Mouse (Mus musculus): Measurements from ENCODE around the gene Ppm1a.

Ppm1a gene

DNA sequence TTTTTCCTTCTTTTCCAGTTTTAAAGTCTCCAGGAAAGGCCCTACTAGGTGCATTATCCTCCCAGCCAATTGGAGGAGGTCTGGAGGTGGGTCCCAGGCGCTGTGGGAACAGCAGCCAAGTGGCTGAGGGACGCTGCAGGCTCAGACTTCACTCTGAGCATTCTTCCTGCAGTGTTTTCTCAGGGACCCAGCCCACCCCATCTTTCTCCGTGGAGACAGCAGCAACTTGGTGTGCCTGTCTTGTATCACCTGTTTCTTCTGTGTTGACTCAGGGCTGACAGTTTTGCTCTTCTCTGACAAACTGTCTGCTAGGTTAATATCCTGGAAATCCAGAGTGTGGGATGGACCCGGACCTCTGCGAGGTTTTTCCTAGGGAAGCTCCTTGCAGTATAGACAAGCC is 68.4 kb downstream of the Ppm1a start:
- no peak for DNase-seq (ENCODE audit: low read depth, low spot score)

DNA sequence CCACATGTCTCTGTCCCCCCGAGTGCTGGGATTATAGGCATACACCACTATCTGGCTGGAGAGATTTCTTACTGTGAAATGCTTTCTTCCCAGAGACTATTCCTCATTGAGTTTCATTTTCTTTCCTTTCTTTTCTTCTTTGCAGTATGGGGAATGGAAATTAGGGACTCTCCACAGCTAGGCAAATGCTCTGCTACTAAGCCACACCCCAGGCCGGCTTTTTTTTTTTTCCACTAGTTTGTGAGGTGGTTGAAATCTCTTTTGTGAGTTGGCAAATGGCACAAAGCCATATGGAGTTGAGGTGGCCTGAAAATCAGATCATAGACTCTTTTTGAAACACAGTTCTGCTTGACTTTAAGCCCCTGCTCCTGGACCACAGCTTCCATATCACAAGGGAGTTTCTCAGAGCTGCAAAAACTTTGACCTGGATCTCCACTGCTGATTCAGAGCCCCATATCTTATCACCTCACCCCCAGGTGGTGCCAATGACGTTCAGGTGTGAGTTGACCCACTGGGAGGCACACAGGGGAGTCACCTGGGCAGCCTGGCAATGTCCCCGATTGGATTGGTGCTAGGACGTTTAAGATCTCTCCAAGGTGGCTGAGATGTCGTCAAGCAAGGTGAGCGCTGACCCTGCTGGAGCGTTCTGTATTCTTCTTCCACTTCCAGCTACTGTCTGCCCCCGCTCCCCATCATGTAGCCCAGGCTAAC is 71.7 kb downstream of the Ppm1a start:
- DNase-seq (ENCODE audit: low read depth, low spot score): no peak

DNA sequence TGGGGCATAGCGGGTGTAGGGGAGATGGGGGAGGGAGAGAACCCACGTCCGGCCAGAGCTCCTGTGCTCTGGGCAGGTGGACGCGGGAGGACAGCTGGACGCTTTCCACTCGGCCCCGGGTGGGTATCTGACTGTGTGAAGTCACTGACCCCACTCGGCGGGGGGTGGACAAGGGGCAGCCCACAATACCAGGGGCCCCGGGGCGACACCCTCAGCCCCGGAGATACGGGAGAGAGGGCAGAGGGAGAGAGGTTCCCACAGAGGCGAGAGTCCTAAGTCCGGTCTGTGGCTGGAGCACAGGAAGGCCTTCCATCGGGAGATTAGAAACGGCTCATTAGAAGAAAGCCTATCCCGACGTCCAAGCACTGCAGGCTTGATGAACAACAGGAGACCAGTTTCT is 72.5 kb downstream of the Ppm1a start:
- no peak for DNase-seq (ENCODE audit: low read depth, low spot score)

DNA sequence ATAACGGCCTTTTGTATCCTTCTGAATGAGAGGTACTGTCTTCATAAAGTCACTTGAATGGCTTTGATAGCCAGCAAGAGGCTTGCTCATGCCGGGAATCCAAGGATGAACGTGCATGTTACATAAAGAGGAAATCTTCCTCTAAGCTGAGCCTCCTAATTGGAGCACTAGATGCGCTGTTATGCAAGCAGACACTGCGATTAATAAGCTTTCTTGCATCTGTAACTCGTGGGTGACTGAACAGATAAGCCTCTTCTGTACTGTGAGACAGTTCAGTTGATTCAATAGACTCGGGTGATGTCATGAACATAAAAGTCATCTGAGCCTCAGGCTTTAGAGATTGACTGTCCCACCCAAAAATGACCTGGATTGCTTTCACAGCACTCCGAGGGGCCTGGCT is 73.1 kb downstream of the Ppm1a start:
- no peak for DNase-seq (ENCODE audit: low read depth, low spot score)

DNA sequence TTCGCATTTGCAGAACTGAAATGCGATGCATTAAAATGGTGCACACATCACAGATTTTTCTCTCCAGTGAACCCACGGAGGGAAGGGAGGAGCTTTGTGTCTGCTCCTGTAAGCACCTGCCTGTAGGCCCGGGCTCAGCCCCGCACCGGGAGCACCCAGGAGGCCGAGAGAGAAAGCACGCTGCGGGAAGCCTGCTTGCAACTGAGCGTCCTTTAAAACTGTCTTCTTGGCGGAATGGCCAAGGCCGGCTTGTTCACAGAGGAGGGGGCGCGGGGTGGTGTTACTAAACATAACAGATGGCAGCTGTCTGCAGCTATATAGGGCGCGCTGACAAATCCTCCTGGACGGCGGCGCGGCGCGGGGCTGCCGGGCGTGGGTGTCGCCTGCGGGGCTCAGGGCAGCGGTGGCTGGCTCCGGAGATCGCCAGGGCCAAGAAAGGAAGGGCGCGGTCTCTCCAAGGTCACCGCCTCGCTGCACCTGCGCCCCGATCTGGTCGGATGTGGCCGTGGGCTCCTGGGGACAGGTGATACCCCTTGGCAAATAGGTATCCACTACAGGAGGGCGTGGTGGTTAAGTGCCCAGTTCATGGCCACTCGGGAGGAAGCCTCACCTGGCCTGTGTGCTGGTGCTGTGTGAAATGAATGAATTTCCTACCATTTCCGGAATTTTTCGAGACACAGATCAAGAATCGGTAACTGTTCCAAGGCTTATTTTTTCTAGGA is 74.6 kb downstream of the Ppm1a start:
- DNase-seq (ENCODE audit: low read depth, low spot score): no peak

DNA sequence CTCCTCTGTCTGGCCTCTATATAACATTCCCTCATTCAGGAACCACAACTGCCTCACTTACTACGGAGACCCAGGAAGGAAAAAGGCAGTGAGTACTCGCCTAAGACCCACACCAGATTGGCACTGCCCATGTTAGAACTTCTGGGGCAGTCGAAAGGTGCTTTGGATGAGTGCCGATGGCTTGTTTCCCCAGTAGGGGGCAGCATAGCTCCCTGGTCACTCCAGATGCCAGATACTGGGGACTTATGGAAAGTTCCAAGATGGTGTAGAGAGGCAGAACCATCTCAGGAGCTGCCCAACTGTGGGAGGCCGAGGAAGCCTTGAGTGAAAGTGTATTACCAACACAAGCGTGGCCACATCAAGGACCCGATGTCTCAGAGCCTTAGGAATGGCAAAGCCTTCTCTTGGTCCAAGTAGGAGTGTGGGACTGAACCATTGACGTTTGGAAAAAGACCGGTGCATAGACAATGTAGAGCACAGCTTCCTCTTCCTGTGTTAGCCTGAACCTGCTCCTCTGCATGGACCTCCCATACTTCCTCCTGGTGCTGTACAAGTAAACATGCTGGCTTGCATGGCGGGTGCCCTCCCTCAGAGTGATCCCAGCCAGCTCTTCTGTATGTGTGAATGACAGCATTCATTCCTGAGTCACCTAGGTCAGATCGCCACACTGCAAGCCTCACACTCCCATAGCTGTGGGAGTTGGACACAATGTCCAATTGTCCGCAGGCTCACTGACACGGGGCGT is 77.7 kb downstream of the Ppm1a start:
- peak; percentile 29 for DNase-seq (ENCODE audit: low read depth, low spot score)

DNA sequence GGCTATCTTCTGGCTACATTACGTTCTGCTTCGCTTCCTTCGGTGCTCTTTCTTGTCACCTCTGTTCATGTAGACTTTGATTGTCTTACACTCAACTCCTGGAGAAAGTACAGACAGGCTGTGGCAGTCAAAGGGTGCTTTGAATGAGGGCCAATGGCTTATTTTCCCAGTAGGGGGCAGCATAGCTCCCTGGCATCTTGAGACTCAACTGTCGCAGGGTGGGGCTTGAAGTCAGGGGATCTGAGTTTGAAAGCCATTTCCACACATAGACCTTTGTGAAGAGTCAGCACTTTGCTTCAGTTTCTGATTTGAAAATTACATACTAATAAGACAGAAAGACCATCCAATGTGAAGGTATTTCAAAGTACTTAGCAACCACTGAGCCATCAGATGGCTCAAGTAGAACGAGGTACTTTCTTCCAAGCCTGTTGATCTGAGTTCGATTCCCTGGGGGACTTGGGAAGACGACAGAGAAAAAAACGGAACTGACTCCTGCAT is 78.3 kb downstream of the Ppm1a start:
- peak; percentile 5 for DNase-seq (ENCODE audit: low read depth, low spot score)

DNA sequence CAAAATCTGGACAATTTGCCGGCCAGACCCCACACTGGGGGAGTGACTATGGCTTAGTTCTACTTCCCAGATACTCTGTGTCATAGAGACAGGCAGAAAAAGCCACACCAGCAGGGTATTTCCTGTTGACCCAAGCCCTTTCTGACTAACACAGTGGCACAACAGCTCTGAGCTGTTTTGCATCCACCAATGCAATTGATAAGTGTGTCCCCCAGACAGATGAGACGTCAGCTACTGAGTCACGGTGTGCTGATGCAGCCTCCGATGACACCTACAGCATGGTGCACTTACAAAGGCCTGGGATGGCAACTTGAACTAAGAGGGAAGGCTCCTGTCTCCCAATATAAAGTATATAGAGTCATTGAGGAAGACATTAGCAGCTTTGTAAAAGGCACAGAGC is 80.0 kb downstream of the Ppm1a start:
- no peak for DNase-seq (ENCODE audit: low read depth, low spot score)

DNA sequence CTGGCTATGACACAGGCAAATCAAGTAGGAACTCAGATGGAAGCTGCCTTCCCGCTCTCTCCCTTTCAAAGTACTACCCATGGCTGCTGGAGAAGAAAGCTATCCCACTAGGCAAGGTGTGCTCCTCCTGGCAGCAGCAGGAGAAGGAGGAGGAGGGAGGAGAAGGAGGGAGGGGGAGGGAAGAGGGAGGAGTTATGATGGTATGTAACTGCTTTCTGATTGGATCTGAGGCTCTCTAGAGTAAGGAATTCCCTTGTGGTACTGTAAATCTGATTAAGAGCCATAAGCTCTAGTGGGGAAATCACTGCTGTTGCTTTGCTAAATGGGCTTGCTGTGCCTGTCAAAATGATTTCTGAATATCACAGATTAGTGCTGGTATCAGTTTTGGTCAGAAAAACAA is 84.2 kb downstream of the Ppm1a start:
- DNase-seq (ENCODE audit: low read depth, low spot score): no peak

DNA sequence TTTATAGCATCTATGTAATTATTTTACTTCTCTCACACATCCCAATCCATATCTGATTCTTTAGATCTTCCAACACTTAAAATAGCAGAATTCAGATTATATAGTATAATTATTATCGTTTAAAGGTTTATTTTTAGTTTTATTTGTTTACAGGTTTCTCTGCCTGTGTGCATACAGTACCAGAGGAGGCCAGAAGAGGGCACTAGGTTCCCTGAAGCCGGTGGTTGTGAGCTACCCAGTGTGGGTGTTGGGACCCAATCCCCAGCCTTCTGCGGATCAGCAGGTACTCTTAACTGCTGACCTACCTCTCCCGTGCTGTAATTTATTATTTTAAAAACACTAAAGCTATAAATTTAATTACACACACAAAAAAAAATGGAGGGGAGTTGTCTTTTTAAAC is 85.9 kb downstream of the Ppm1a start:
- DNase-seq (ENCODE audit: low read depth, low spot score): no peak

DNA sequence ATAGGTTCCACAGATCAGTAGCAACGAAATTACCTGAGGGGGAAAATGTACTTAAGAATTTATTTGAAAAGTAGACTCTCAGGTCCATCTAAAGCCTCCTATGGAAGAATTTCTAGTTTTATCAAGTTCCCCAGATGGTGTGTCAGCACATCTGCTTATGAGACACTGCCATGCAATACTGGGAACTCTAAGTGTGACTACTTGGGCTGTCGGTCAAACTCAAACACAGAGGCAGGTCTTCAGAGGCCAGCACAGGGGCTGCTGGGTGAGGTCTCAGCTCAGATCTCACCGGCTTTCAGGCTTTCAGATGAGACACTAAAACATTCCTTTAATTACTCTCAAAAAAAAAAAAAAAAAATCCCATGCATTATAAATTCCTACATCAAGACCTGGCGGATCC is 86.3 kb downstream of the Ppm1a start:
- DNase-seq (ENCODE audit: low read depth, low spot score): no peak

DNA sequence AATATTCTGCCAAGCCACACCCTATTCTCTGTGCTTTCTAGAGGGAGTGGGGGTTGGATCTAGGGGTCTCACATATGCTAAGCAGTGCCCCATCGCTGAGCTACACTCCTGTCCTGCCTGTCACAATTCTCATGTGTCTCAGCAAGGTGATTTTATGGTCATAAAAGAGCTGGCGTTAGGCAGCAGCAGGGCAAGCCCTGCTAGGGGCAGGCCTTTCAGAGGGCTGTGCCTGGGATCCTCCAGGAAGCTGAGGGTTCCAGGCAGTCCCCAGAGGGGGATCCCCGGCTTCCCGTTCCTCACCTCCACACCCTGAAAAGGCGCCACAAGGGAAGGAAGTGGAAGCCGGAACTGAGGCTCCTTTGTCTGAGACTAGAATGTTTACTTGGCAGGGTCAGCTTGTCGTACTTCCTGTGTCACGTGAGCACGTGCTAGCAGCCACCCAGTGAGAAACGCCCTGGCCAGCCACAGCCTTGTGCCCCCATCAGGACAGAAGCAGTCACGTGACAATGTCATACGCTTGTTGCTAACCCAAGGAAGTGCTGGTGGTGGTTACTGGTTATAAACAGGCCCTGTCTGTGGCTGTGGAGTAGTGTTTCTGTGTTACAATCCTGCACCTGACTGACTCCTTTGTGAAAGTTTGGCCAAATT is 86.8 kb downstream of the Ppm1a start:
- peak; percentile 20 for DNase-seq (ENCODE audit: low read depth, low spot score)

DNA sequence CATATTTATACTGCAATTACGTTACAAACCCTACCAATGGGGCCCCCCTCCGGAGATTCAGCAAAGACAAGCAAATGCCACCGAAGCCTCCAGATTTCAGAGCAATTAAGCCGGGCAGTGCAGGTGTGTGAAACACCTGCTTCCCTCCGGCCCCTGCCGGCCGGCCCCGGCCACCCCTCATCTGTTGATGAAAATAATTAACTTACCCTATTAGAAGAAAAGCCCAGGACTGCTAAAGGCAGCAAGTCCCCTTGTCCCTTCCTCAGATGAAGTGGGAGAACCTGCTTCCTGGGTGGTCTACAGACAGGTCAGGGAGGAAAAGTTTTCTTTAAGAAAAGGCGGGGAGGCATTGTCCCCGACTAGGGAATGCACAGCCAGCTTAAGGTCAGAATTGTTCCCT is 88.7 kb downstream of the Ppm1a start:
- no peak for DNase-seq (ENCODE audit: low read depth, low spot score)

DNA sequence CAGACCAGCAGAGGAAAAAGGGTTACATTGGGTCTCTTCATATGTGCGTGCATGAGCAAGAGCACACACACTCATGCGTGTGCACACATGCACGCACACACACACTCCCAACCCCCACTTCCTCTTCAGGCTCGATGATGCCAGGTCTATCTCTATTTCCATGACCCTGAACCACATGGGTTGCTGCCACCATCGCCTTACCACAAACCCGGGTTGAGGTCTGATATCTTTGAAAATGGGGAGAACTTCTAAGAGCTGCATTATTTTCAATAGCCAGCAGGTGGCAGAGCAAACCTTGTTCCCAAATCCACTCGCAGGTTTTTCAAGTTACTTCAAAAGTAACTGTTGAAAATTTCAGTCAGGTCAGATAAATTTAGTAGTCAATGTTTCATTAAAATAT is 90.5 kb downstream of the Ppm1a start:
- peak; percentile 75 for DNase-seq (ENCODE audit: low read depth, low spot score)
